Mouse (Mus musculus) myocyte (in vitro differentiated cells): ENCODE data around the gene Selenok.

Source experiments
- CEBPB ChIP-seq: IDR thresholded peaks from 2 replicates; pipeline ENCODE4 v1.6.1; 2011; ENCODE audit warnings: mild to moderate bottlenecking, moderate library complexity; ENCODE audit not compliant: poor library complexity, insufficient read depth, severe bottlenecking
- E2F4 ChIP-seq: IDR thresholded peaks from one replicate; pipeline ENCODE4 v1.6.1; 2011; ENCODE audit warnings: mild to moderate bottlenecking, control low read depth, moderate library complexity; ENCODE audit not compliant: insufficient read depth
- MAX ChIP-seq: IDR thresholded peaks from one replicate; pipeline ENCODE4 v1.6.1; 2011; ENCODE audit warnings: low read depth, mild to moderate bottlenecking, control low read depth
- MYOD1 ChIP-seq, 3 experiments: IDR thresholded peaks; one replicate each; pipeline ENCODE4 v1.6.1; 2011; ENCODE audit warnings: control low read depth in 2 of 3, low read depth in 2 of 3, mild to moderate bottlenecking in 2 of 3, moderate library complexity in 1 of 3; ENCODE audit not compliant: insufficient read length in 2 of 3, control insufficient read depth in 1 of 3
- MYOG ChIP-seq, 3 experiments: IDR thresholded peaks; one replicate each; pipeline ENCODE4 v1.6.1; 2011; ENCODE audit warnings: control low read depth in 2 of 3, low read depth in 2 of 3, mild to moderate bottlenecking in 2 of 3; ENCODE audit not compliant: insufficient read length in 2 of 3, control insufficient read depth in 1 of 3, insufficient read depth in 1 of 3
- POLR2A ChIP-seq: IDR thresholded peaks from one replicate; pipeline ENCODE4 v1.6.1; 2011; ENCODE audit warnings: low read depth, mild to moderate bottlenecking, control low read depth, moderate library complexity; ENCODE audit not compliant: insufficient read length
- POLR2AphosphoS2 ChIP-seq: IDR thresholded peaks from one replicate; pipeline ENCODE4 v1.6.1; 2011; ENCODE audit warnings: low read depth, control low read depth; ENCODE audit not compliant: insufficient read length
- REST ChIP-seq: IDR thresholded peaks from one replicate; pipeline ENCODE4 v1.6.1; 2011; ENCODE audit warnings: mild to moderate bottlenecking, control low read depth, moderate library complexity; ENCODE audit not compliant: insufficient read depth, insufficient read length
- SRF ChIP-seq: IDR thresholded peaks from one replicate; pipeline ENCODE4 v1.6.1; 2011; ENCODE audit warnings: low read depth; ENCODE audit not compliant: control insufficient read depth, insufficient read length
- TCF12 ChIP-seq: IDR thresholded peaks from one replicate; pipeline ENCODE4 v1.6.1; 2011; ENCODE audit warnings: mild to moderate bottlenecking, control low read depth; ENCODE audit not compliant: poor library complexity, insufficient read depth, severe bottlenecking
- TCF3 ChIP-seq: IDR thresholded peaks from one replicate; pipeline ENCODE4 v1.6.1; 2011; ENCODE audit warnings: low read depth, control low read depth; ENCODE audit not compliant: insufficient read length
- USF1 ChIP-seq: IDR thresholded peaks from one replicate; pipeline ENCODE4 v1.6.1; 2011; ENCODE audit warnings: low read depth, mild to moderate bottlenecking, control low read depth, moderate library complexity

GRCm38 (mm10) chr14:29940877-29941276, 27.2 kb upstream of the Selenok start:
- TF ChIP-seq POLR2AphosphoS2 (no peak), E2F4 (no peak), POLR2A (no peak), SRF (no peak), MYOD1 (IDR thresholded peaks at IDR 0.05; ENCODE audit: control insufficient read depth in 1 of 3, insufficient read length in 2 of 3, low read depth in 2 of 3) (no peak), MAX (no peak), TCF12 (no peak), USF1 (no peak), CEBPB (no peak), TCF3 (no peak), REST (no peak), MYOG (IDR thresholded peaks at IDR 0.05; ENCODE audit: control insufficient read depth in 1 of 3, insufficient read depth in 1 of 3, insufficient read length in 2 of 3, low read depth in 2 of 3) (no peak)
